Mouse (Mus musculus): ENCODE measurements around the gene Otub2. TPM values are rescaled to one million over a fixed set of nuclear protein-coding genes. Genes with fewer than 3 reads are reported as not detected.
"Not testable (repeated sequence)": the region's sequence is repeated elsewhere in the genome, so short reads cannot be mapped to it uniquely, and the experiment has no call there.

The Otub2 gene
- polyA plus RNA-seq, 1 experiment = 5.7 TPM

- H3K27ac ChIP-seq (ENCODE audit: insufficient read depth, low read length) = peak within 1 kb of the TSS; percentile 95
- TF ChIP-seq POLR2A (IDR thresholded peaks at IDR 0.05; ENCODE audit: low read depth, low read length) (peak; percentile 49; the same call in 1 of the 2 replicates), CTCF (IDR thresholded peaks at IDR 0.05; ENCODE audit: extremely low read depth, insufficient read depth, insufficient read length, insufficient replicate concordance) (no peak)
- H3K27me3 ChIP-seq (ENCODE audit: control insufficient read depth, insufficient read depth, low read length) = no peaks in the 10 kb centered on the region
- peaks cover 8% of the 10 kb centered on the region for H3K36me3 ChIP-seq (ENCODE audit: control insufficient read depth, insufficient read depth, low read length)
- DNase-seq (ENCODE audit: low read depth in 1 of 2, low spot score in 2 of 2) = peak; percentile 64 to 80
- WGBS = 24% methylated on average over 8 of the region's 8 CpGs
- H3K4me3 ChIP-seq (ENCODE audit: extremely low read depth, insufficient read depth, insufficient read length) = peak within 1 kb of the TSS; percentile 50
- H3K4me1 ChIP-seq (ENCODE audit: control insufficient read depth, insufficient read depth, insufficient read length) = peaks cover 17% of the 10 kb centered on the region; the same call in 1 of the 2 replicates
Measured at GRCm38 (mm10) chr12:103433986-103434731, 45.7 kb downstream of the Otub2 start, which contains the start of gene Ifi27. Gene Ifi27, plus strand, starts transcription at chr12:103434211.

DNA sequence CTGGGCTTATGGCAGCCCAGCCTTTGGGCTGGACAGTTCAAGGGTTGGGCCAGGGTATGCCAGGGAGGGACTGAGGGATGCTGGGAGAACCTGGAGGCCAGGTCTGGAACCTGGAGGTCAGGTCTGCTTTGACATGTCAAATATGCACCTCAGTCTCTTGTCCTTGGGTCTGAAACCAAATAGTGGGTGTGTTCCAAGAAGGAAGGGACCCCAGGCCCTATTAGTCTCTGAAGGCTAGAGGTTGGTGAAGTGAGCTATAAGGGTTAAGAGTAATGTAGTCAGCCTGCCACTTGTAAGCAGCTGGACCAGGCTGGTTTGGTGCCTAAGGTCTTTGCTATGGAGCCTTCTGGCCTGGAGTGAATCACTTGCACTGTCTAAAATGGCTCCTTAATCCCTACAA, 46.4 kb downstream of the Otub2 start:
- H3K36me3 ChIP-seq (ENCODE audit: control insufficient read depth, insufficient read depth, low read length) = peaks cover 13% of the 10 kb centered on the region

GRCm38 (mm10) chr12:103437601-103438000, 49.1 kb downstream of the Otub2 start:
- WGBS = 93% methylated on average over 1 of the region's 1 CpGs
- 0 out of 2 replicates have a peak overlapping the region, but pooled peaks have one; percentile 7 for H3K27ac ChIP-seq (ENCODE audit: insufficient read depth, low read length)
- DNase-seq (ENCODE audit: low read depth in 1 of 2, low spot score in 2 of 2) = no peak
- peaks cover 19% of the 10 kb centered on the region; the same call in 1 of the 2 replicates for H3K4me1 ChIP-seq (ENCODE audit: control insufficient read depth, insufficient read depth, insufficient read length)
- TF ChIP-seq POLR2A (IDR thresholded peaks at IDR 0.05; ENCODE audit: low read depth, low read length) (no peak), CTCF (IDR thresholded peaks at IDR 0.05; ENCODE audit: extremely low read depth, insufficient read depth, insufficient read length, insufficient replicate concordance) (no peak)
- H3K4me3 ChIP-seq (ENCODE audit: extremely low read depth, insufficient read depth, insufficient read length) = no peak overlapping the region
- H3K27me3 ChIP-seq (ENCODE audit: control insufficient read depth, insufficient read depth, low read length) = no peaks in the 10 kb centered on the region
- peaks cover 25% of the 10 kb centered on the region for H3K36me3 ChIP-seq (ENCODE audit: control insufficient read depth, insufficient read depth, low read length)

More for the DNA sequence above, 46.4 kb downstream of the Otub2 start:
- TF ChIP-seq POLR2A (IDR thresholded peaks at IDR 0.05; ENCODE audit: low read depth, low read length) = no peak
- Histone ChIP-seq H3K27ac (ENCODE audit: insufficient read depth, low read length) (peak overlapping the region; percentile 95), H3K4me3 (ENCODE audit: extremely low read depth, insufficient read depth, insufficient read length) (peak overlapping the region; percentile 50), H3K4me1 (ENCODE audit: control insufficient read depth, insufficient read depth, insufficient read length) (peaks cover 17% of the 10 kb centered on the region; the same call in 1 of the 2 replicates), H3K27me3 (ENCODE audit: control insufficient read depth, insufficient read depth, low read length) (no peaks in the 10 kb centered on the region)
- DNase-seq (ENCODE audit: low read depth in 1 of 2, low spot score in 2 of 2) = no peak

DNA sequence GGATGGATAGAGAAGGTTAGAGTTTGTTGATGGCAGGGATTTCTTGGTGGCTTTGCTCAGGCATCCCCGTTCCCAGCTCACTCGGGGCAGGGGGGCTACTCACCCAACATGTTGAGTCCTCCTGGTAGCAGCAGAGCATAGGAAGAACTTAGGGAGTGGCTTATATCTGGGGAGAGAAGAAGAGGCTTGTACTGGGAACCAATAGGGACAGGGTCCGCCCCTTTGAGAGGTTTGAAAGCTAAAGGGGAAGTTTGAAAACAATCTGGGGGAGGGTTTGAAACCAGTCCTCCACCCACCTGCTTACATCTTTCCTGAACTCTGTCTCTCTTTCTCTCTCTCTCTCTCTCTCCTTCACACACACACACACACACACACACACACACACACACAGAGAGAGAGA, 55.0 kb downstream of the Otub2 start, which contains the start of gene Ifi27l2a:
Ifi27l2a (minus strand) TSS at position 157 of the 400 bp plus-strand sequence.
- WGBS = 14% methylated on average over 3 of the region's 3 CpGs
- peak; percentile 36 to 60 for DNase-seq (ENCODE audit: low read depth in 1 of 2, low spot score in 2 of 2)
- peaks cover 2% of the 10 kb centered on the region; the same call in 1 of the 2 replicates for H3K4me1 ChIP-seq (ENCODE audit: control insufficient read depth, insufficient read depth, insufficient read length)
- TF ChIP-seq POLR2A (IDR thresholded peaks at IDR 0.05; ENCODE audit: low read depth, low read length) = peak; percentile 34
- TF ChIP-seq CTCF (IDR thresholded peaks at IDR 0.05; ENCODE audit: extremely low read depth, insufficient read depth, insufficient read length, insufficient replicate concordance) = no peak
- H3K27ac ChIP-seq (ENCODE audit: insufficient read depth, low read length) = peak within 1 kb of the TSS; percentile 79
- peaks cover 21% of the 10 kb centered on the region for H3K36me3 ChIP-seq (ENCODE audit: control insufficient read depth, insufficient read depth, low read length)
- peak within 1 kb of the TSS; percentile 85 for H3K4me3 ChIP-seq (ENCODE audit: extremely low read depth, insufficient read depth, insufficient read length)
- H3K27me3 ChIP-seq (ENCODE audit: control insufficient read depth, insufficient read depth, low read length) = no peaks in the 10 kb centered on the region

- 71% methylated on average over 6 of the region's 7 CpGs for WGBS
- not testable (repeated sequence) for H3K27me3 ChIP-seq (ENCODE audit: control insufficient read depth, insufficient read depth, low read length); H3K4me1 ChIP-seq (ENCODE audit: control insufficient read depth, insufficient read depth, insufficient read length); H3K4me3 ChIP-seq (ENCODE audit: extremely low read depth, insufficient read depth, insufficient read length); DNase-seq (ENCODE audit: low read depth in 1 of 2, low spot score in 2 of 2); H3K27ac ChIP-seq (ENCODE audit: insufficient read depth, low read length)
- H3K36me3 ChIP-seq (ENCODE audit: control insufficient read depth, insufficient read depth, low read length) = peaks cover 16% of the 10 kb centered on the region
Measured at GRCm38 (mm10) chr12:103444261-103444660, 55.8 kb downstream of the Otub2 start.

DNA sequence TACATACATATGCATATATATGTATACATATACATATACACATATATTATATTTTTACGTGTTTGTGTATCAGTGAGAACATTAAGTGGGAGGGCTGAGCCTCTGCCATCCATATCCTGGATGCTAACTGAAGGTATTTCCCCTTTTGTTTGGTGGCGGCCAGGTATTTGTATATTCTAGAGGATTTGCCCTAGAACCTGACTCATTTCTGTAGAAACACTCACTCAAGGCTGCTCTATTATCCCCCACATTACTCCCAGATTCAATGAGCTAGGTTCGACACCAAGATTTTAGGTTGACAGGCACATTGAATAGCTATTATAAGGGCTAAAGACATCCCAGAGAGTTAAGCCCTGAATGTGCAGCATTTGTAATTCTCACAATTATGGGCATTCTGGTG, 56.6 kb downstream of the Otub2 start:
- Histone ChIP-seq H3K27me3 (ENCODE audit: control insufficient read depth, insufficient read depth, low read length) (no peaks in the 10 kb centered on the region), H3K27ac (ENCODE audit: insufficient read depth, low read length) (no peak overlapping the region), H3K4me1 (ENCODE audit: control insufficient read depth, insufficient read depth, insufficient read length) (peaks cover 2% of the 10 kb centered on the region; the same call in 1 of the 2 replicates), H3K36me3 (ENCODE audit: control insufficient read depth, insufficient read depth, low read length) (peaks cover 10% of the 10 kb centered on the region), H3K4me3 (ENCODE audit: extremely low read depth, insufficient read depth, insufficient read length) (no peak overlapping the region)
- TF ChIP-seq CTCF (IDR thresholded peaks at IDR 0.05; ENCODE audit: extremely low read depth, insufficient read depth, insufficient read length, insufficient replicate concordance) = no peak
- TF ChIP-seq POLR2A (IDR thresholded peaks at IDR 0.05; ENCODE audit: low read depth, low read length) = no peak
- 79% methylated on average over 3 of the region's 3 CpGs for WGBS
- DNase-seq (ENCODE audit: low read depth in 1 of 2, low spot score in 2 of 2) = no peak

DNA sequence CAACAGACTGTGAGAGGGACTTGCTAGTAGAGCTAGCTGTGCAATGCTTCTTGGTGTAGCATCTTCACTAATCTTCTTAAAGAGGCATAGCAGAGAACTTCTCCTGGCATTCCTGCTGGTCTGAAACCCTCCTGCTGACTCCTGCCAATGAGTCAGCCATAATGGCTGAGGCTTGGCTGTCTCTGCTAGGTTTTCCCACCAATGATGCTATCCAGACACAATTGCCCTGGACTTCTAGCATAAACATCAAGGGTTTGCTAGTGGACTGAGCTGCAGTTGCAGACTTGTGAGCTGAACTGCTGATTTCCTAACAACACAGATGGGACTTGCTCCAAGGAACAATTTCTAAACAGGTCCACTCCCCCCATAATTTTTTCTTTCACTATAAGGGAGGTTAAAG, 64.9 kb downstream of the Otub2 start:
- Histone ChIP-seq H3K27ac (ENCODE audit: insufficient read depth, low read length) (no peak overlapping the region), H3K36me3 (ENCODE audit: control insufficient read depth, insufficient read depth, low read length) (no peaks in the 10 kb centered on the region), H3K4me3 (ENCODE audit: extremely low read depth, insufficient read depth, insufficient read length) (no peak overlapping the region), H3K27me3 (ENCODE audit: control insufficient read depth, insufficient read depth, low read length) (no peaks in the 10 kb centered on the region), H3K4me1 (ENCODE audit: control insufficient read depth, insufficient read depth, insufficient read length) (no peaks in the 10 kb centered on the region)
- no peak for TF ChIP-seq POLR2A (IDR thresholded peaks at IDR 0.05; ENCODE audit: low read depth, low read length)
- no peak for TF ChIP-seq CTCF (IDR thresholded peaks at IDR 0.05; ENCODE audit: extremely low read depth, insufficient read depth, insufficient read length, insufficient replicate concordance)
- no peak for DNase-seq (ENCODE audit: low read depth in 1 of 2, low spot score in 2 of 2)

Other genes starting within 250 kb of the Otub2 start
- gene Prima1, start 146.5 kb upstream of the Otub2 start, polyA plus RNA-seq (2012; rRNA removed) = 0.20 TPM in 1 of 2 replicates, not detected in the other
- gene Fam181a, start 77.7 kb upstream of the Otub2 start, polyA plus RNA-seq (2012; rRNA removed) = not detected in 2 replicates
- 128 and 216 TPM in 2 replicates for gene Asb2, start 32.7 kb upstream of the Otub2 start, polyA plus RNA-seq (2012; rRNA removed)
- 0.82 and 1.1 TPM in 2 replicates for gene 9330161L09Rik, start 19.1 kb downstream of the Otub2 start, polyA plus RNA-seq (2012; rRNA removed)
- 26.9 and 32.5 TPM in 2 replicates for gene Ddx24, start 37.1 kb downstream of the Otub2 start, polyA plus RNA-seq (2012; rRNA removed)
- 188 and 204 TPM in 2 replicates for gene Ifi27, start 45.5 kb downstream of the Otub2 start, polyA plus RNA-seq (2012; rRNA removed)
- gene Ifi27l2a, start 55.0 kb downstream of the Otub2 start, polyA plus RNA-seq (2012; rRNA removed) = 731 and 1,353 TPM in 2 replicates
- gene Ifi27l2b, start 68.5 kb downstream of the Otub2 start, polyA plus RNA-seq (2012; rRNA removed) = 0.07 and 0.08 TPM in 2 replicates
- gene Ppp4r4, start 143.6 kb downstream of the Otub2 start, polyA plus RNA-seq (2012; rRNA removed) = 0.08 and 0.22 TPM in 2 replicates
- 0.47 and 0.76 TPM in 2 replicates for gene Serpina10, start 242.8 kb downstream of the Otub2 start, polyA plus RNA-seq (2012; rRNA removed)

All from spleen, adult 2 months (tissue).